Mouse (Mus musculus) layer of hippocampus, postnatal 14 days (tissue): ENCODE measurements at regions not wholly inside any gene's neighbourhood (a gene's known extent, or its start where the extent isn't known, plus 50 kb on each side); places are given as distances from the start of the nearest gene placed in this dataset.

Experiments used
- DNase-seq, 2 experiments: peaks; one replicate each; pipeline ENCODE4 v3.0.0; 2021 to 2022; ENCODE audit warnings: low spot score in 2 of 2, mixed read lengths in 1 of 2

- no peak for DNase-seq
These were observed 2945.6 kb upstream of the 5930422O12Rik start for GRCm38 (mm10) chr8:30482956-30483355.

GRCm38 (mm10) chr8:30494851-30495355 is 2933.6 kb upstream of the 5930422O12Rik start:
- no peak for DNase-seq

DNA sequence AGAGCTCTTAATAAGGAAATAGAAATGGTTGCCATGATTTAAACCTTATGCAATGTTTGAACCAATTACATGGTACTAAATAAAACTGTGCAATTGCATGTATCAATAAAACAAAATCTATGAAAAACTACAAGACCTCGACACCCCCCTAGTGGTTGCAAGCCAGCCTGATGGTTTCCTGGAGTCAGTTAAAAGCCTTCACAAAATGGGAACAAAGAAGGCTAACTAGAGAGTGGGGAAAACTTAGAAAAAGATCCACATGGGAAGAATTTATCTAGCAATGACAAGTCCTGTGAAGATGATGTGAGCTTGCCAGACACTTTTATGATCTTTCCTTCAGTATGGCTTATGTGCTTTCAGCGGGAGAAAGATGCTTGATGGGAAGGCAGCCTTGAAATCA is 2926.3 kb upstream of the 5930422O12Rik start:
- no peak for DNase-seq

GRCm38 (mm10) chr8:30511358-30511757 is 2917.2 kb upstream of the 5930422O12Rik start:
- no peak for DNase-seq

DNA sequence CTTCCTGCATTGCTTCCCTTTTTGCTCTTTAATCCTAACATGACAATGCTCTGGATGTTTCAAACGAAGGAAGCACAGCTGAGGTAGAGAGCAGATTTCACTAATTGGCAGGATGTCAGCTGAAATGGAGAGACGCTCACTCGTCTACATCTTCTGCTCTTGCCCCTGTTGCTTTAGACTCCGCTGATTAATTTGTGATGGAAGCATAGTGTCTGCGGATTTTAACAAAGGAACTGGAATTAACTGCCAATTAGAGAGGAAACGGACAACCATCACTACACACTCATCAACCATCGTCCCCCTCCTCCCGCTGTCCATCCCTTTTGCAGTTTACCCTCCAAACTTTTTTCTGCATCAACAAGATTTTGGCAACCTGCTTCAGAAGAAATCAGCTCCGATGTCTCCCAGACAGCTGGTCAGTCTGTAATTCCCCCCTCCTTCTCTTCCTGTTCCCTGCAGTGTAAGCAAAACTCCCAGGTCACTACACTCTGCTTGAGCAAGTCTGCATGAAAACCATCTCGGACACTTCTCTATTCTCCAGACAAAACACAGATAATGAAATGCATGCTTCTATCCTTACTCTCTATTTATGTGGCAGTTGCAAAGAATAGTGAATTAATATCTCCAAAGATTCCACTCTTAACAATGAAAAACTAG is 2905.6 kb upstream of the 5930422O12Rik start:
- DNase-seq = no peak

GRCm38 (mm10) chr8:30532862-30533500 is 2895.5 kb upstream of the 5930422O12Rik start:
- no peak for DNase-seq

DNA sequence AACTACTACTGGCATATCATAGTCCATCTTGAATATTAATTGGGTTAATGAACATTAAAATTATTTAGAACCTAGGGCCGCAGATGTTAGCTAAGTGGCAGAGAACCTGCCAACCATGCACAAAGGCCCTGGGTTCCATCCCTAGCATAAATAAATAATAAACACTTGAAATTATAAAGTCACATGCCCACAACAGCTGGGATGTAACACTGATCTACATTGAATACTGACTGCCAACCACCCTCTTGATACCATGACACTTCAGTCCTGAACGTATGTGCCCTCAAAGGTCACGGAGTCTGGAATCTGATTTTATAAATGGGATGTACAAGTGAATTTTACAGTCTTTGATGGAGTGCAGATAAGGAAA is 2895.0 kb upstream of the 5930422O12Rik start:
- DNase-seq = no peak

DNA sequence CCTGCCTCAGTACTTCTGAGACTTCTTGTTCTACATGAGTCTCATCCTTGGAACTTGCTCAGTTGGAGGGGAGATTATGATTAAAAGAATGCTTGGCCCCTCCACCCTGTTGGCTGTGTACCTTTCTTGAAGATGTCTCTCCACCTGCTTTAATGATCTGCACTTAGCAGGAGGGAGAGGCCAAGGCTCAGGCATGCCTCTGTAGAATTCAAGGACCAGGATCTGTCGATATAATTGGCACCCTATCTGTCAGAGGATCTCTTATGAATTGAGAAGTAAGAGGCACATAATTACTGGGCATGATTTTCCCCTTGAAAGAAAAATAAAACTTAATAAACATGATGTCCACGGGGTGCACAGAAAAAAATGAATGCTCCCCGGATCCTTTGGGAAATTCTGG is 2893.1 kb upstream of the 5930422O12Rik start:
- no peak for DNase-seq

DNA sequence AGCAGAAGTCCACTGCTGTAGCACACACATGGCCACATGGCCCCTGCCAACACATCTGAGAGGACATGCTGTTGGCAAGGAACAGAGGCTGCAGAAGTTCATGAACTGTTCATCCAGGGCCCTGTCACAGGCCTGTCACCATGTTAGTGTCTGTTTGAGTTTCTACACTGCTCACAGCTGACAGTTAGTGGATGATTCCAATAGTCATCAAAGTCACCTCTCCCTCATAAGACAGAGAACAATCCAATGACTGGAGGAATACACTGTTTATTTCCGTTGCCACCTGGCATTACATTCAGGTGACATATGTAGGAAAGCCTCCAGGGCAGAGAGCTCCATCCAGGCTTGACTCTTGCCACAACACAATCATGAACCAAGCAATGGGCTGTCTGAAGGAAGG is 2886.3 kb upstream of the 5930422O12Rik start:
- DNase-seq = no peak

DNA sequence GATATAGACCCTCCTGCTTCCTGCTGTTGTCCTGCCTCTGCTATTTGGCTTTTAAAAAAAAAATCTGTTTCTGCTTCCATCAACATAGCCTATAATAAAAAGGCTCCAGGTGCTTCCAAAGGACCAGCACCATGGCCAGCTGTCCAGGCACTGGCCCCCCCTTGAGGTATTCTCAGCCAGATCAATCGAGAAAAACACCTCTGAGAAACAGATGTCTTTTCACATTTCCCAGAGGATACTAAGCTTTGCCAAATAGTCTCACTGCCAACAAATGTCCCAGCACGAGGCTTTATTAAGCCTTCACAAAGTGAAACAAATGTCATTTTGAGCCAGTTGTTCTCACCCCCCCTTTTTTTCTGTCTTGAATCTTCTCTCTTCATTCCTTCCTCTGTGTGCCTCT is 2880.7 kb upstream of the 5930422O12Rik start:
- peak in 1 of 2 experiments; percentile 31 for DNase-seq

GRCm38 (mm10) chr8:30551051-30551450 is 2877.5 kb upstream of the 5930422O12Rik start:
- no peak for DNase-seq

DNA sequence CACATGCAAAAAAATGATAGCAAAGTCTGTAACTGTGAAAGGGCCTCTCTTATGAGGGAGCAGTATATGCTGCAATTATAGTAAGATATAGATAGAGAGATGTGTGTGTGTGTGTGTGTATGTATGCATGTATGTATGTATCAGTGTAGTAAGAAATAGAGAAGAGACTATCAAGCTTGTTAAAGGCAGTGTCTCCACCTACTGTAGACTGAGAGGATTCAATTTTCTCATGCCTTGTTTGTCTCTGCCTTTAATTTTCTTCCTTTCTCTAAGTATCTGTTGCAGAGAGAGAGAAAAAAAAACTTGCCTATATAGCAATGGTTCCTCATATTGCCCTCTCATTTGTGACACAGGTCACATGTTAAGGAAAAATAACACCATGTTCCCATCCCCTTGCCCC is 2871.1 kb upstream of the 5930422O12Rik start:
- DNase-seq = no peak

GRCm38 (mm10) chr8:30561323-30562207 is 2866.9 kb upstream of the 5930422O12Rik start:
- no peak for DNase-seq

DNA sequence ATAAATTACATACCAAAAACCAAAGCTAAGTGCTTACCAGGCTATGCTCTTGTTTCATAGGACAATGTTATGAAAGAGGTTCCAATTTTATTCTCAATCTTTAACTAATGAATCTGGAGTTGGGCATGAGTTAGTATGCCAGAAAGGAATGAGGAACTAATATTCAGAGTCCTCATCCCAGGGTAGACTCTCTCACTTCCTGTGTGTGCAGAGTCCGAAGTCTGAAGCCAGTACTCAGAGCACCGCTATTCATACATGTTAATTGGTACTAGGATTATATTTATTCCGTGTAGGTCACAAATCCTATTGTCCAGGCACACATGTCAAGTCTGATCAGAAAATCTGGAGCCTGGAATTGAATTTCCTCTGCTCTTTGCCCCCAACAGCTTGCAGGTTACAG is 2858.7 kb upstream of the 5930422O12Rik start:
- DNase-seq = no peak

DNA sequence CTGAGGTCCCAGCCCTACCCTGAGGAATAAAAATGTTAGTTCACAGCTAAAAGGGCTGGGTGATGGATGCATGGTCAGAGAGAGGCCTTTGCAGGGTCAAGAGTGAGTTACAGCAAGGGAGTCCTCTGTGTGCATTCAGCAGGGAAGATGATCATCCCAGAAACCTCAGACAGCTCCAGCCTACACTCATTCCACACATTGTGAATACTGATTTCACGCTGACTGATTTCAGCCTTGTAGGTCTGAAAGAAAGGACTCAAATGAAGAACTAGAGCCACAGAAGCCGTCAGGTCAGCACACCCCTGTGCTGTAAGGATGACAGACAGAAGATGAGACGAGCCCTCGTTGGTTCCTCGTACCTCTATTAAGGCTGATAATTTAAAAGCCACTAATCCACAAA is 2858.0 kb upstream of the 5930422O12Rik start:
- no peak for DNase-seq

- no peak for DNase-seq
These were observed 2841.0 kb upstream of the 5930422O12Rik start for GRCm38 (mm10) chr8:30587508-30587907.

GRCm38 (mm10) chr8:30602421-30602820 is 2826.1 kb upstream of the 5930422O12Rik start:
- no peak for DNase-seq

DNA sequence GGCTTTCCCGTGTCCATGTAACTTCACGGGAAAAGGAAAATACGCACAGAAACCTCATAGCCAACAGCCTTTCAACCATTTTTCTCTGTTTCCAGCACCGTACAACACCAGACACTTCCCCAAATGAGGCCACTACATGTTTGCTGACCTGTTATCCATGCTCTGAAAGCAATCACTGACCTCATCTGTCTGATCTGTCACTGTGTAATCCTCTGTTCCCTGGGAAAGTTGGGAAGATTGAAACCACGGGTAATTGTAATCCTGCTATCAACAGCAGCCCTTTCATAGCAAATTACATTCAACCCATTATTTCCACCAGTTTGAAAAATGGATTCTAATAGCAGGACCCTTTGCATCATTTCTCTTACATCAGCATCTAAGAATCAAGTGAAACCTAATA is 2798.2 kb upstream of the 5930422O12Rik start:
- no peak for DNase-seq

DNA sequence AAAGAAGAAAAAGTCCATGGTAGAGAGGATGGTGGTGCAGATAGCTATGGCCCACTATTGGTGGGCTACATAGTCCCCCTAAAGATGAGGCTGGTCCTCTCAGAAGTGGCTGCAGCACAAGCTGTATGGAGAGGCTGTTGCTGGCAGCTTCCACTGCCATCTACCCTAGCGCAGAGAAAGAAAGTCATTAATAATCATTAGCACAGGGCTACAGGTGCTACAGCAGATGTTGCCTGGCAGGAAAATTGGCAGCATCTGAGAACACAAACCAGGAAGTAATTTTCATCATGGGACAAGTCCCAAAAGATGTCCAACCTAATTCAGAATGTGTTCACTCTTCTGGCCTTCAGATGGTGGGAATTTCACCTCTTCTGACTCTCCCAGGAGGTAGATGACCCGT is 2791.7 kb upstream of the 5930422O12Rik start:
- no peak for DNase-seq

DNA sequence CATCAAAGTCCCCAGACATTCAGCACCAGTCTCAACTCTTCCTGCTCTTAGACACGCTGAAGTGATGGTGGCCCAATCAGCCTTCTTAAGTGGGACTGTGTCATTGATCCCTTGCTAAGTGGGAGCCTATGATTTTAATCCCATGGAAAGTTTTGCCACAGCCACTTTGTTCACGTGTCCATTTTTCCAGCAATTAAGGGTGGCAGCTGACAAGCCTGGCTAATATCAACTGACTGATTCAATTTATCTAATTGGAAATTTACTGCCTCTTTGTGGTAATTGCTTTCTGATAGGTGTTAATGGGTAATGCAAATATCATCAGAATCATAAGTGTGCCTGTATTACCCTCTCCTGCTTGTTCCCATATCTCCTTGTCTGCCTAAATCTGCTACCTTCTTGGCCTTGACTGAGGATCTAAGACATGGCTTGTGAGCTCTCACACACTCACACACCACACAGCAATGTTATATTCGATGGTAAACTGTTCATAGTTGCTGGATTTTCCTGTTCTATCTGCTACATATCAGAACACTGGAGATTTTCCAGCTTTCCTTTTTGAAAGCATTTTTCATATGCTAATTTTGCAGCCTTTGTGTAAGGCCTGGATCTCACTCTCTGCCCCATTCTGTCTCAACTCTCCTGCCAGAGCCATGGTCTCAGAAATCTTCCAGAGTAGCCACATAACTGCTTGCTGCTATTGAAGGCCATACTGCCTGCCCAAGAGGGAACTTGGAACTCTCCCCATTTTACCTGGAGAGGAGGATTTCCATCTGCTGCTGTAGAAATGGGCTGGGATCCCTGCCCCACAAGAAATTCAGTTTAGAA is 2785.4 kb upstream of the 5930422O12Rik start:
- peak in 1 of 2 experiments; percentile 4 for DNase-seq

DNA sequence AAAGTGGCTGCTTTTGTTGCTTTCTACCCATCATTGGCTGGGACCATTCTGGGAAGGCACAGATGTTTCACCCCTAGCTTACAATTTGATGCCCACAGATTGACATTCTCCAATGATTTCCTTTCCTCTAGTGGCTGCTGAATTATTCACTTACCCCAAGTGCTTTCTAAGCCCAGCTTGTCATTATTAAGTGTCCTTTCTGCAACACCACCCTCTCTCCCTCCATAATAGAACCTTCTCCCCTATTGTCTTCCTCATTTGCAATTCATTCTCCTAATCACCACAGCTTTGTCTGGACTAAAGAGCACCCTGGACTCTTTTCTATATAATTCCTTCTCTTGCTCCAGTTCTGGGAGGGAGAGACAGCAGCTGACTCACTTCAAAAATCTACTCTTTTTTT is 2780.0 kb upstream of the 5930422O12Rik start:
- DNase-seq = peak in 1 of 2 experiments; percentile 4
